Mouse (Mus musculus) thymus, adult 2 months (tissue): ENCODE data around the gene Fars2. TPM values are rescaled to one million over a fixed set of nuclear protein-coding genes. Genes with fewer than 3 reads are reported as not detected.

Experiments used
- DNase-seq: peaks from one replicate; pipeline ENCODE4 v3.0.0; 2021
- H3K27ac ChIP-seq: fragments of 200-500 bp; 2 replicates; pipeline ENCODE4 v1.5.1; 2012; ENCODE audit warnings: low read length, control low read depth; ENCODE audit not compliant: control insufficient read depth, insufficient read depth
- H3K27me3 ChIP-seq: fragments of 200-500 bp; 2 replicates; pipeline ENCODE4 v1.6.1; 2012; ENCODE audit warnings: mild to moderate bottlenecking, low read length, moderate library complexity, mixed read lengths; ENCODE audit not compliant: control insufficient read depth, insufficient read depth
- H3K36me3 ChIP-seq: fragments of 200-500 bp; 2 replicates; pipeline ENCODE4 v1.6.1; 2012; ENCODE audit warnings: mild to moderate bottlenecking, low read length, moderate library complexity; ENCODE audit not compliant: control insufficient read depth, insufficient read depth
- H3K4me1 ChIP-seq: fragments of 200-500 bp; replicated peaks from 2 replicates; pipeline ENCODE4 v1.6.1; 2012; ENCODE audit warnings: low read length; ENCODE audit not compliant: control insufficient read depth, insufficient read depth
- H3K4me3 ChIP-seq: fragments of 200-500 bp; 2 replicates; pipeline ENCODE4 v1.5.1; 2012; ENCODE audit warnings: mild to moderate bottlenecking, low read length, control low read depth, moderate library complexity; ENCODE audit not compliant: control insufficient read depth, insufficient read depth
- CTCF ChIP-seq: fragments of 200-500 bp; IDR thresholded peaks from 2 replicates; pipeline ENCODE4 v1.5.1; 2012; ENCODE audit warnings: mild to moderate bottlenecking, control low read depth, low read length, moderate library complexity, borderline replicate concordance; ENCODE audit not compliant: control insufficient read depth, poor library complexity, insufficient read depth; ENCODE audit errors: extremely low read depth
- POLR2A ChIP-seq: fragments of 200-500 bp; IDR thresholded peaks from 2 replicates; pipeline ENCODE4 v1.6.1; 2012; ENCODE audit warnings: mild to moderate bottlenecking, low read length, control low read depth, moderate library complexity; ENCODE audit not compliant: control insufficient read depth, poor library complexity, insufficient read depth; ENCODE audit errors: extremely low read depth
- WGBS: fragments of 180-500 bp; shearing (Covaris S2); methylation state at CpG from one replicate; pipeline ENCODE4 v1.1.7; 2018; 5-methylcytosine and 5-hydroxymethylcytosine counted together
- polyA plus RNA-seq: library from polyadenylated mRNA; depleted of rRNA; stranded (reverse); fragments of >200 nt; gene quantifications from 2 replicates; pipeline ENCODE4 v1.2.3, GENCODE M21; 2012

Gene Fars2
- polyA plus RNA-seq, 1 experiment, result 47.6 TPM

DNA sequence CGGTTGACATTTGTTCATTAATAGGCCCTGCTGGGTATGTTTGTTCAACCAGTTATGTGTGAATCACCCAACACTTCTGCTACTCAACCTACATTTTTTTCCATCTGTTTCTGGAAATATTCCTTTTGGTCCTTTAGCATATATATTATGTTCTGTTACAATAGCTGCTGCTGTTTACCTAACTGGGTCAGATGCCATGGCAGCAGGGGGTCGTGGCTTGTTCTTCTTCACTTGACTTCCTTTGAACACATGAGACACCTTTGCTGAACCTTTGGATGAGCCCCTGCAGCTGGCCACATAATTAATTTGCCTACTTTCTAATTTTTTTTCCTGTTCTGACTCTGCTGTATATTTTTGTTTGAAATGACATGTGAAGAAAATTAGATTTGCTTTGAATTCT lies 475.1 kb downstream of the Fars2 start:
- DNase-seq, result no peak
- H3K36me3 ChIP-seq, result no peaks in the 10 kb centered on the region
- no peaks in the 10 kb centered on the region for H3K27me3 ChIP-seq
- H3K27ac ChIP-seq, result no peak overlapping the region
- no peaks in the 10 kb centered on the region for H3K4me1 ChIP-seq
- no peak overlapping the region for H3K4me3 ChIP-seq
- 76% methylated on average over 2 of the region's 2 CpGs for WGBS
- TF ChIP-seq POLR2A, result no peak
- TF ChIP-seq CTCF, result no peak

GRCm38 (mm10) chr13:36606717-36607116 lies 489.5 kb downstream of the Fars2 start:
- H3K27ac ChIP-seq, result no peak overlapping the region
- whole genome bisulfite sequencing, result 94% methylated on average over 5 of the region's 5 CpGs
- TF ChIP-seq CTCF (no peak), POLR2A (no peak)

DNA sequence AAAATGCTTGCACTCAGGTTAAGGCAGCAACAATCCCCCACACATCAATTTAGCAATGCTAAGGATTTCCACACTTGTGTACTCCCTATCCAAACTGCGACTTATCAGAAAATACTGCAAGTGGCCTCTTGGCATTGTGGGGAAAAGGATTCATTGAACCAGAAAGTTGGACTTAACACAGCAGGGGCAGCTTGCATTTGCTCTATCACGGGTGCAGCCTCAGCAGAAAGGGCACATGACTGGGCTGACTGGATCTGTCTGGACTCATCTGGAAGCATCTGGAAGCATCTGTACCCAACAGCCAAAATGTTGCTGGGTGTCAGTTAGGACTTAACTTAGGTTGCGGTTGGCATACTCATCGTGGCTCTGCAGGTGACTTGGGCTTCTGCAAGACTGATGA lies 490.7 kb downstream of the Fars2 start:
- WGBS, result 95% methylated on average over 4 of the region's 4 CpGs
- no peak for DNase-seq
- no peaks in the 10 kb centered on the region for H3K36me3 ChIP-seq
- H3K4me3 ChIP-seq, result no peak overlapping the region
- no peak overlapping the region for H3K27ac ChIP-seq
- no peaks in the 10 kb centered on the region for H3K27me3 ChIP-seq
- no peaks in the 10 kb centered on the region for H3K4me1 ChIP-seq
- no peak for TF ChIP-seq CTCF
- TF ChIP-seq POLR2A, result no peak

More at GRCm38 (mm10) chr13:36606717-36607116, 489.5 kb downstream of the Fars2 start:
- DNase-seq, result no peak
- Histone ChIP-seq H3K27me3 (no peaks in the 10 kb centered on the region), H3K4me1 (no peaks in the 10 kb centered on the region), H3K4me3 (no peak overlapping the region), H3K36me3 (no peaks in the 10 kb centered on the region)

DNA sequence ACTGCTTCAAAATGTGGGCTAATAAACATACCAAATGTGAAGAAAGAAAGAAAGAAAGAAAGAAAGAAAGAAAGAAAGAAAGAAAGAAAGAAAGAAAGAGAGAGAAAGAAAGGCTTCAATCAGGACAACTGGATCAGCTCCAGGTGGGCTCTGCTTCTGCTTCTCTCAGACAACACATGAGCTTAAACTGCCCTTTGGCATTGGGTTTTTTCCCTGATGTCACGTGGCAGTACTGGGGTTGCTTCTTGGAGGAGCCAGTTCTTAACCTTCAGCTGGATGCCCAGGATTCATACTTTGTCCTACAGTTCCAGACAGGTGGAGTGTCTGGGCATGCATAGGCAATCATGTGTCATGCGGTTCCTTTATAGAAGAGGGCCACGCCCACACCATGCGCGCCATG lies 493.2 kb downstream of the Fars2 start:
- no peaks in the 10 kb centered on the region for H3K4me1 ChIP-seq
- no peaks in the 10 kb centered on the region for H3K36me3 ChIP-seq
- H3K27ac ChIP-seq, result no peak overlapping the region
- no peak overlapping the region for H3K4me3 ChIP-seq
- WGBS, result 97% methylated on average over 5 of the region's 5 CpGs
- TF ChIP-seq POLR2A (no peak), CTCF (no peak)
- H3K27me3 ChIP-seq, result no peaks in the 10 kb centered on the region
- no peak for DNase-seq

- 82% methylated on average over 23 of the region's 23 CpGs for WGBS
- no peak overlapping the region for H3K4me3 ChIP-seq
- DNase-seq, result no peak
- TF ChIP-seq CTCF (no peak), POLR2A (no peak)
- no peak overlapping the region for H3K27ac ChIP-seq
- H3K4me1 ChIP-seq, result no peaks in the 10 kb centered on the region
- no peaks in the 10 kb centered on the region for H3K36me3 ChIP-seq
- no peaks in the 10 kb centered on the region for H3K27me3 ChIP-seq
These were observed 495.9 kb downstream of the Fars2 start for GRCm38 (mm10) chr13:36612785-36613750.

GRCm38 (mm10) chr13:36620498-36621332 lies 503.5 kb downstream of the Fars2 start:
- 95% methylated on average over 10 of the region's 10 CpGs for WGBS
- TF ChIP-seq CTCF, result no peak
- no peak for TF ChIP-seq POLR2A
- Histone ChIP-seq H3K36me3 (no peaks in the 10 kb centered on the region), H3K4me3 (no peak overlapping the region), H3K4me1 (no peaks in the 10 kb centered on the region), H3K27me3 (no peaks in the 10 kb centered on the region), H3K27ac (no peak overlapping the region)
- no peak for DNase-seq
